Comparison of ENCODE assay signal across 22 mouse cellular contexts in the genomic region with DNA sequence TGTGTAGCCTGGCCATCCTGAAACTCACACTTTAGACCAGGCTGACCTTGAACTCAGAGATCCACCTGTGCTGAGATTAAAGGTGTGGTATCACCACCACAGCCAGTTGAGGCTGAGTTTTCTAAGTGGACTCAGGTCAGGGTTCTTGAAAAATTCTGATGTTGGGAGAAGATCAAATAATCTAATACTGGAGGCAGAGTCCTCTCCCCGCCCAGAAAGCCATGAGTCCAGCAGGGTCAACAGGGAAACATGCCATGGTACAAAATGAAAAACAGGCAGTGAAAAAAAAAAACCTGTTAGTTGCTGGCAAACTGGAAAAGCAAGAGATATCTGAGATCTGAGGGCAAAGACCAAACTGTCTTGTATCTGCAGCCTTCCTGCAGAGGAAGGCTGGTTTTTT. TPM values are rescaled to one million over a fixed set of nuclear protein-coding genes. Genes with fewer than 3 reads are reported as not detected.
DNase-seq lines count a peak whose midpoint lies in the region; ATAC-seq and TF ChIP-seq lines count a peak whose summit lies in the region.
"Had no signal": no experiment of that assay in that cellular context is flagged by ENCODE, and none has a peak within 500 bp of the region (broad histone marks: within the 10 kb centered on the region; RNA-seq: fewer than 3 reads in every experiment).

No protein-coding gene starts in this region.

- no peak overlapping the region for H3K4me3 ChIP-seq in kidney, embryonic 16.5 days (ENCODE audit: low read length)
- no peak overlapping the region for H3K4me3 ChIP-seq in intestine, postnatal 0 days (ENCODE audit: low read depth, low read length)
- no peak overlapping the region for H3K4me3 ChIP-seq in forebrain, embryonic 15.5 days
- H3K4me3 ChIP-seq: embryonic facial prominence, embryonic 13.5 days; forebrain, embryonic 12.5 days; heart, embryonic 13.5 days; hindbrain, embryonic 15.5 days had no signal

- no peak overlapping the region for H3K4me2 ChIP-seq in kidney, embryonic 16.5 days (replicated peaks; ENCODE audit: low read depth, low read length)
- no peak overlapping the region for H3K4me2 ChIP-seq in intestine, postnatal 0 days (replicated peaks; ENCODE audit: low read depth)
- no peak overlapping the region for H3K4me2 ChIP-seq in forebrain, embryonic 15.5 days (replicated peaks)
- H3K4me2 ChIP-seq: embryonic facial prominence, embryonic 13.5 days; forebrain, embryonic 12.5 days; heart, embryonic 13.5 days; hindbrain, embryonic 15.5 days had no signal

- no peak for TF ChIP-seq CTCF in intestine, postnatal 0 days (IDR thresholded peaks at IDR 0.05; ENCODE audit: low read depth)

- H3K27ac ChIP-seq in kidney, embryonic 16.5 days (ENCODE audit: low read length) = no peak overlapping the region
- H3K27ac ChIP-seq in intestine, postnatal 0 days (ENCODE audit: low read depth, low read length) = no peak overlapping the region
- H3K27ac ChIP-seq in forebrain, embryonic 15.5 days (replicated peaks) = no peak overlapping the region
- H3K27ac ChIP-seq: embryonic facial prominence, embryonic 13.5 days; forebrain, embryonic 12.5 days; heart, embryonic 13.5 days; hindbrain, embryonic 15.5 days had no signal

- no peaks in the 10 kb centered on the region for H3K9me3 ChIP-seq in kidney, embryonic 16.5 days (ENCODE audit: low read length)
- no peaks in the 10 kb centered on the region for H3K9me3 ChIP-seq in intestine, postnatal 0 days (ENCODE audit: control insufficient read depth)
- H3K9me3 ChIP-seq in forebrain, embryonic 15.5 days = no peaks in the 10 kb centered on the region
- H3K9me3 ChIP-seq: embryonic facial prominence, embryonic 13.5 days; forebrain, embryonic 12.5 days; heart, embryonic 13.5 days; hindbrain, embryonic 15.5 days had no signal

- no peaks in the 10 kb centered on the region for H3K36me3 ChIP-seq in kidney, embryonic 16.5 days (ENCODE audit: insufficient read depth, low read length)
- 0 out of 2 replicates have a peak, but pooled peaks cover 4% of the 10 kb centered on the region for H3K36me3 ChIP-seq in intestine, postnatal 0 days (ENCODE audit: control insufficient read depth, insufficient read depth)
- no peaks in the 10 kb centered on the region for H3K36me3 ChIP-seq in forebrain, embryonic 15.5 days
- H3K36me3 ChIP-seq: embryonic facial prominence, embryonic 13.5 days; forebrain, embryonic 12.5 days; heart, embryonic 13.5 days; hindbrain, embryonic 15.5 days had no signal

- DNase-seq in kidney, adult 11 months = peak; percentile 62
- no peak for DNase-seq in kidney, postnatal 4 days
- DNase-seq in kidney, adult 9 months = peak; percentile 85
- no peak for DNase-seq in urinary bladder, postnatal 14 days (ENCODE audit: low spot score)
- DNase-seq: adrenal gland, postnatal 14 days; cerebellum, adult 18-20 months; cerebellum, adult 9-11 months; cerebellum, postnatal 36 days; forebrain, postnatal 0 days; gastrocnemius, postnatal 36 days; heart, postnatal 36 days had no signal

- ATAC-seq in kidney, embryonic 16.5 days (ENCODE audit: low FRiP score, low TSS enrichment) = no peak
- ATAC-seq in intestine, postnatal 0 days = peak; percentile 10; the same call in 1 of the 2 replicates
- ATAC-seq in forebrain, embryonic 15.5 days (replicated peaks) = no peak
- ATAC-seq: activated CD4-positive, CD25-positive, alpha-beta regulatory T cell, adult 4 months; forebrain, postnatal 0 days; Patski had no signal

- WGBS in kidney, embryonic 16.5 days = 77% methylated on average over 1 of the region's 1 CpGs
- WGBS in intestine, postnatal 0 days = 34% methylated on average over 1 of the region's 1 CpGs
- WGBS in forebrain, embryonic 15.5 days = 79% methylated on average over 1 of the region's 1 CpGs

- H3K27me3 ChIP-seq in kidney, embryonic 16.5 days (ENCODE audit: insufficient read depth, low read length) = no peaks in the 10 kb centered on the region
- H3K27me3 ChIP-seq in intestine, postnatal 0 days (replicated peaks; ENCODE audit: control insufficient read depth, insufficient read depth, low read length) = no peaks in the 10 kb centered on the region
- no peaks in the 10 kb centered on the region for H3K27me3 ChIP-seq in forebrain, embryonic 15.5 days
- H3K27me3 ChIP-seq: embryonic facial prominence, embryonic 13.5 days; forebrain, embryonic 12.5 days; hindbrain, embryonic 15.5 days had no signal

- no peak overlapping the region for H3K9ac ChIP-seq in kidney, embryonic 16.5 days (replicated peaks; ENCODE audit: low read length)
- H3K9ac ChIP-seq in intestine, postnatal 0 days (ENCODE audit: low read depth, low read length) = no peak overlapping the region
- H3K9ac ChIP-seq in forebrain, embryonic 15.5 days (replicated peaks) = no peak overlapping the region
- H3K9ac ChIP-seq: embryonic facial prominence, embryonic 13.5 days; forebrain, embryonic 12.5 days; forebrain, postnatal 0 days; heart, embryonic 13.5 days; hindbrain, embryonic 15.5 days had no signal

- no peaks in the 10 kb centered on the region for H3K4me1 ChIP-seq in kidney, embryonic 16.5 days (ENCODE audit: insufficient read depth, low read length)
- no peaks in the 10 kb centered on the region; the same call in 1 of the 2 replicates for H3K4me1 ChIP-seq in intestine, postnatal 0 days (replicated peaks; ENCODE audit: control insufficient read depth, insufficient read depth, low read length)
- no peaks in the 10 kb centered on the region for H3K4me1 ChIP-seq in forebrain, embryonic 15.5 days
- H3K4me1 ChIP-seq: embryonic facial prominence, embryonic 13.5 days; forebrain, embryonic 12.5 days; hindbrain, embryonic 15.5 days had no signal

RNA-seq across cellular contexts. Expression of gene Slc6a20b, which starts 7.7 kb away (rescaled TPM):
- 5.7 and 7.9 TPM in 2 replicates for polyA plus RNA-seq in kidney, embryonic 16.5 days (2015; fragmentation: Nextera tagmentation; extraction: Ambion mirVana)
- 0.17 and 0.34 TPM in 2 replicates for polyA plus RNA-seq in intestine, postnatal 0 days (2015; fragmentation: Nextera tagmentation; extraction: Ambion mirVana)
- 0.23 and 0.24 TPM in 2 replicates for polyA plus RNA-seq in forebrain, embryonic 15.5 days (2015; fragmentation: Nextera tagmentation; extraction: Ambion mirVana)

RNA-seq across cellular contexts. Expression of gene Ccr9, which starts 38.1 kb away (rescaled TPM):
- 0.09 and 0.16 TPM in 2 replicates for polyA plus RNA-seq in kidney, embryonic 16.5 days (2015; fragmentation: Nextera tagmentation; extraction: Ambion mirVana)
- 0.50 and 0.61 TPM in 2 replicates for polyA plus RNA-seq in intestine, postnatal 0 days (2015; fragmentation: Nextera tagmentation; extraction: Ambion mirVana)
- polyA plus RNA-seq in forebrain, embryonic 15.5 days (2015; fragmentation: Nextera tagmentation; extraction: Ambion mirVana) = 0.05 and 0.27 TPM in 2 replicates

RNA-seq across cellular contexts. Expression of gene Slc6a20a, which starts 38.6 kb away (rescaled TPM):
- polyA plus RNA-seq in kidney, embryonic 16.5 days (2015; fragmentation: Nextera tagmentation; extraction: Ambion mirVana) = 0.69 and 0.94 TPM in 2 replicates
- 20.3 and 23.3 TPM in 2 replicates for polyA plus RNA-seq in intestine, postnatal 0 days (2015; fragmentation: Nextera tagmentation; extraction: Ambion mirVana)
- 2.8 and 3.1 TPM in 2 replicates for polyA plus RNA-seq in forebrain, embryonic 15.5 days (2015; fragmentation: Nextera tagmentation; extraction: Ambion mirVana)
- polyA plus RNA-seq: C2C12; heart, embryonic 13.5 days; heart, postnatal 0 days; Patski had no signal

Comparison
In these comparisons a context has a peak if more than half of its experiments do, and no peak if none do; other contexts are left out.
1. DNase-seq: peak in kidney, adult 11 months (single experiment) and kidney, adult 9 months (single experiment); none in kidney, postnatal 4 days (0 of 2) and urinary bladder, postnatal 14 days (single experiment).